Mouse (Mus musculus): Measurements from ENCODE around the gene M1ap. TPM values are rescaled to one million over a fixed set of nuclear protein-coding genes. Genes with fewer than 3 reads are reported as not detected.

Gene M1ap
- total RNA-seq, 2 experiments from 2014 or later: 0.88 TPM; not detected in 1

DNA sequence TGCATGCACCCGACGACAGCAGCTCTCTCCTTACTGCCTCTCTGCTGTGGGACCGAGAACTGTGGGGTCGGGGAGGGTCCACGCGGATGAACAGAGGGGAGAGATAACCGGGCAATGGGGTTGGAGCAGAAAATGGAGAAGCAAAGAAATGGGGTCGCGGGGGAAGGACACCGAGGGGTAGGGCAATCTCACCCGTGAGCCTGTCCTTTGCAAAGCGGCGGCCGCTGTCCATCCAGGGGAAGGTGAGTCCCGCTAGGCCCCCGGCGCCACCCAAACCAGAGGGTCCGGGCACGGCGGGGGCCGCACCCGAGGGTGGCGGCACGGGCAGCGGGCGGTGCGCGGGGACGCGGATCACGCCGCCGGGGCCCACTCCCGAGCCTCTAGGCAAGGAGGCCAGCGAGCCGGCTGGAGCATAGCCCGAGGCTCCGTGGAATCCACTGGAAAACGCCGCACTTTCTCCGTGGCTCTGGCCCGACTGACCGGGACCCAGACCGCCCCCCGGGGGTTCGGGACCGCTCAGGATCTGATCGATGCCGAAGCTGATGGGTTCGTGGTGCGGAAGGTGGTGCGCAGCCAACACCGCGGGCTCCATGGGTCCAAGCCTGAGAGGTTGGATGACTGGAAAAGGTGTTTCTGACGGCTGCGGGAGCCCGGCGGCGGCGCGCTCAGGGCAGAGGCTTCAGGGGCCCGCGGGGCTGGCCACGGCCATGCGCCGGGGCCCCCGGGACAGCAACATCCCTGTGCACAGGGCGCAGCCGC lies 123.0 kb downstream of the M1ap start:
- DNase-seq (ENCODE audit: low spot score in 2 of 2): no peak

DNA sequence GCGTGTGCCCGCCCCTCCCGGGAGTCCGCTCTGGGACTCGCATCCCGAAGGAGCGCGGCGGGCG lies 123.4 kb downstream of the M1ap start, which contains the start of gene Tlx2:
TSS of gene Tlx2 (minus strand) at position 47 of the 64 bp plus-strand sequence.
- no peak for DNase-seq (ENCODE audit: low spot score in 2 of 2)

GRCm38 (mm10) chr6:83070311-83071219 lies 123.9 kb downstream of the M1ap start:
- DNase-seq (ENCODE audit: low spot score in 2 of 2): peak in 1 of 2 experiments; percentile 35

- peak in 1 of 2 experiments; percentile 16 for DNase-seq (ENCODE audit: low spot score in 2 of 2)
These were observed 124.5 kb downstream of the M1ap start for GRCm38 (mm10) chr6:83071220-83071619.

DNA sequence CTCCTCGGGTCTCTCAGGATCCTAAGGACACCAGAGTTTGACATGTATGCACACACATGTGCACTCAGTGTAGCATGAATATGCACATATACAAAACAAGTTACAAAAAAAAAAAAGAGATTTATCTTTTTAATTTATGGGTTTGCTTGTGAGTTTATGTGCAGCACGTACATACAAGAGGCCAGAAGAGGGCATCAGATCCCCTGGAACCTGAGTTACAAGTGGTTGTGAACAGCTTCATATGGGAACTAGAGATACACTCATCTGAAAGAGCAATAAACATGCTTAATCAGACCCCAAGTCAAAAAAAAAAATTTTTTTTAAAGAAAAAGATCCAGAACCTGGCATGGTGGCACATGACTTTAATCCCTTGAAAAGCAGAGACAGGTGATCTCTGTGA lies 128.3 kb downstream of the M1ap start:
- DNase-seq (ENCODE audit: low spot score in 2 of 2): no peak

GRCm38 (mm10) chr6:83077630-83078323 lies 131.1 kb downstream of the M1ap start, which contains the start of gene Pcgf1:
Gene Pcgf1 (plus strand): TSS chr6:83077869.
- DNase-seq (ENCODE audit: low spot score in 2 of 2): no peak

- peak; percentile 96 to 99 for DNase-seq (ENCODE audit: low spot score in 2 of 2)
These were observed 131.7 kb downstream of the M1ap start for GRCm38 (mm10) chr6:83078324-83078858.

Small RNAs within 50 kb of the gene (microRNA-seq; reads per million reads assigned to microRNA genes)
- not detected for gene Mir7040

Other genes starting within 250 kb of the M1ap start
- gene Pole4, start 241.5 kb upstream of the M1ap start, total RNA-seq (2021): 10 to 100 TPM; 26.3 to 26.6 TPM
- gene Hk2, start 172.4 kb upstream of the M1ap start, total RNA-seq (2021): 10 to 100 TPM; 65.5 to 75.0 TPM
- gene Sema4f, start 7.1 kb upstream of the M1ap start, total RNA-seq (2021): 1 to 10 TPM in 1 of 2 experiments, under 1 TPM in 1; 0.78 to 1.0 TPM
- 10 to 100 TPM in 1 of 2 experiments, 1 to 10 TPM in 1; 9.1 to 10.4 TPM for gene Dok1, start 86.6 kb downstream of the M1ap start, total RNA-seq (2021)
- 10 to 100 TPM; 15.4 to 17.3 TPM for gene Loxl3, start 87.3 kb downstream of the M1ap start, total RNA-seq (2021)
- 10 to 100 TPM; 75.5 to 86.3 TPM for gene Aup1, start 107.6 kb downstream of the M1ap start, total RNA-seq (2021)
- 10 to 100 TPM; 30.1 to 33.5 TPM for gene Htra2, start 108.4 kb downstream of the M1ap start, total RNA-seq (2021)
- gene Dqx1, start 110.9 kb downstream of the M1ap start, total RNA-seq (2021): 1 to 10 TPM in 1 of 2 experiments, under 1 TPM in 1; 0.70 to 1.1 TPM
- not detected for gene Tlx2, start 123.4 kb downstream of the M1ap start, total RNA-seq (2021)
- 10 to 100 TPM in 1 of 2 experiments, 1 to 10 TPM in 1; 9.4 to 11.3 TPM for gene Pcgf1, start 131.0 kb downstream of the M1ap start, total RNA-seq (2021)
- not detected for gene Lbx2, start 139.5 kb downstream of the M1ap start, total RNA-seq (2021)
- gene Ccdc142, start 154.7 kb downstream of the M1ap start, total RNA-seq (2021): 1 to 10 TPM; 2.5 to 2.8 TPM
- 1 to 10 TPM; 2.2 to 2.7 TPM for gene Gm42688, start 154.7 kb downstream of the M1ap start, total RNA-seq (2021)
- 100 to 1,000 TPM in 1 of 2 experiments, 10 to 100 TPM in 1; 79.5 to 100 TPM for gene Mrpl53, start 162.1 kb downstream of the M1ap start, total RNA-seq (2021)
- 10 to 100 TPM; 20.0 to 21.9 TPM for gene Mogs, start 168.6 kb downstream of the M1ap start, total RNA-seq (2021)
- gene Wbp1, start 174.7 kb downstream of the M1ap start, total RNA-seq (2021): 10 to 100 TPM; 52.7 to 62.3 TPM
- gene Ino80b, start 178.5 kb downstream of the M1ap start, total RNA-seq (2021): 10 to 100 TPM; 18.6 to 20.6 TPM
- gene Rtkn, start 188.6 kb downstream of the M1ap start, total RNA-seq (2021): 10 to 100 TPM; 31.0 to 34.6 TPM
- 1 to 10 TPM; 1.9 to 2.5 TPM for gene Wdr54, start 209.5 kb downstream of the M1ap start, total RNA-seq (2021)
- not detected for gene 1700003E16Rik, start 209.5 kb downstream of the M1ap start, total RNA-seq (2021)
- 100 to 1,000 TPM; 140 to 149 TPM for gene Dctn1, start 219.0 kb downstream of the M1ap start, total RNA-seq (2021)